Mouse (Mus musculus): ENCODE data around the gene Utp3. TPM values are rescaled to one million over a fixed set of nuclear protein-coding genes. Genes with fewer than 3 reads are reported as not detected.

Gene Utp3
- total and polyA plus RNA-seq, 2 experiments from 2014 or later: 12.8 to 55.1 TPM

DNA sequence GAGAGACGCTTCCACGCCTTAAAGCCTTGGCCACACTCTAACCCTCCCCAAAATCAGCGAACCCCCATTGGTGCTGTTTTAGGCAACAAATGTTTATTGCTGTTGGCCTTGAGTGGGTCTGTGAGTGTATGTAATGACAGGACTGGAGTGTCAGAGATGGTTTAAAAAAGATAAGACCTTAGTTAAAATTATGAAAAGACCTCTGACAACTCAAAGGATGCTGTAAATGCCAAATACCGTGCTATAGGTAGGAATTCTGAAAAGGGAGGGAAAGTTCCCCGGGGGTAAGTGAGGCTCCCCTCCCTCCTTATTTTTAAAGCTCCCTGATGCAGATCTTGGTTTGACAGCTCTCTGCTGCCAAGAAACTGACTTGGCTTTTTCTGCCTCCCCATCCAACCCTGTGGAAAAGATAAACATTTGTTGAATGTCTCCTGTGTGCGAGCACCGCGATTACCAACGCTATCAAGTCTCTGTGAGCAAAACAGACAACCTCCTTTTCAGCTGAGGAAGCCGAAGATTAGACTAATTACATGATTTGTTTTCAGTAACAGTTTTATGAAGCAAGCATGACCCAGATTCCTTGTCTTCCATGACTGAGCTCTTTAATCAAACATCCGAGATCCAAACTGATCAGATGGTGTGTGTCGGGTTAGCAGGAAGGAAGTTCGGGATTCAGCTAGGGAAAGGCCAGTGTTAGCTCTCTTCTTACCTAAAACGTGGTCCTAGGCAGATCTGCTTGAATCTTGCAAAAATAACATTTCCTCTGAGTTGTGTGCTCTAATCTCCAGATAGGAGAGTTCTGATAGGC lies 12.0 kb downstream of the Utp3 start:
- H3K9ac ChIP-seq (replicated peaks; ENCODE audit: low read length, poor library complexity, severe bottlenecking): peak overlapping the region; percentile 84
- H3K9me3 ChIP-seq (ENCODE audit: low read length): no peaks in the 10 kb centered on the region
- H3K4me2 ChIP-seq (ENCODE audit: low read depth, low read length, poor library complexity, severe bottlenecking): peak overlapping the region; percentile 66
- no peaks in the 10 kb centered on the region for H3K36me3 ChIP-seq (ENCODE audit: insufficient read depth, low read length)
- H3K4me3 ChIP-seq (ENCODE audit: low read depth, low read length): peak overlapping the region; percentile 88
- peak overlapping the region; percentile 74 for H3K27ac ChIP-seq (ENCODE audit: low read depth, low read length)
- ATAC-seq (ENCODE audit: low FRiP score) (no peak; the same call in 1 of the 2 replicates), DNase-seq (ENCODE audit: low spot score) (no peak)
- TF ChIP-seq CTCF (IDR thresholded peaks at IDR 0.05): no peak
- WGBS: 2% methylated on average over 14 of the region's 14 CpGs
- no peaks in the 10 kb centered on the region for H3K27me3 ChIP-seq (ENCODE audit: insufficient read depth, low read length)
- H3K4me1 ChIP-seq (ENCODE audit: insufficient read depth, low read length): no peaks in the 10 kb centered on the region

DNA sequence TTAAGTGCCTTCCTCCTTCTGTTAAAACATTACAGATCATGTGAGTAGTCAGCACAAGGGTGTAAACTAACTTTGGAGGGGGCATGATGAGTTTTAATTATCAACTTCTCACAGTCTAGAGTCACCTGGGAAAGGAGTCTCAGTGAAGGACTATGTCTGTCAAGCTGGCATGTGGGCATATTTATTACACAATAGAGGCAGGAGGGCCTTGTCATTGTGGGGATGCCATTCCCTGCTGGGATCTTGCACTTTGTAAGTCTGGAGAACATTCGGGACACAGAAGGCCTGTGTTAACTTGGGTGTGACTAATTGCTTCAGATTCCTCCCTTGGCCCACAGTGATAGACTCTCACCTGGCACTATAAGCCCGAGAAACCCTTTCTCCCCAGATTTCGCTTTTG lies 15.3 kb downstream of the Utp3 start:
- ATAC-seq (ENCODE audit: low FRiP score) (no peak), DNase-seq (ENCODE audit: low spot score) (no peak)
- no peak overlapping the region for H3K4me3 ChIP-seq (ENCODE audit: low read depth, low read length)
- H3K4me1 ChIP-seq (ENCODE audit: insufficient read depth, low read length): no peaks in the 10 kb centered on the region
- no peak overlapping the region for H3K4me2 ChIP-seq (ENCODE audit: low read depth, low read length, poor library complexity, severe bottlenecking)
- no peaks in the 10 kb centered on the region for H3K36me3 ChIP-seq (ENCODE audit: insufficient read depth, low read length)
- no peak overlapping the region for H3K27ac ChIP-seq (ENCODE audit: low read depth, low read length)
- no peak for TF ChIP-seq CTCF (IDR thresholded peaks at IDR 0.05)
- no peaks in the 10 kb centered on the region for H3K9me3 ChIP-seq (ENCODE audit: low read length)
- 65% methylated on average over 3 of the region's 3 CpGs for WGBS
- no peaks in the 10 kb centered on the region for H3K27me3 ChIP-seq (ENCODE audit: insufficient read depth, low read length)
- no peak overlapping the region for H3K9ac ChIP-seq (replicated peaks; ENCODE audit: low read length, poor library complexity, severe bottlenecking)

DNA sequence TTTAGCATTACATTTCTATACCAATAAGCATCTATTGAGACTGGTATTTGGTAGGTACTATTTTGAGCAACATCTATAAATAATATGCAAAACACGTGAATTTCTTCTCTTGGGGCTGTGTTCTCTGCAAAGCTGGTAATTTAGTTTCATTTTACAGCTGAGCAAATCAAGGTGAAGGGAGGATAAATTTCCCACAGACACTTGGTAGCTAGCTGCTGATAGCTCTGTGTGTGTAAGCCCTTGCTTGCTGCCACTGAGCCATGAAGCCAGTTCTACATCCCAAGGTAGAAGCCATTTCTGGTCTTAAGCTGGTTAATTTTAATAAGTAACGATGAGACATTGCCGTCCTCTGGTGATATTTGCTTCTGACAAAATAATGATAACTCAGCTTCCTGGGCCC lies 20.6 kb downstream of the Utp3 start:
- no peak for TF ChIP-seq CTCF (IDR thresholded peaks at IDR 0.05)
- Histone ChIP-seq H3K9ac (replicated peaks; ENCODE audit: low read length, poor library complexity, severe bottlenecking) (no peak overlapping the region), H3K36me3 (ENCODE audit: insufficient read depth, low read length) (no peaks in the 10 kb centered on the region), H3K4me2 (ENCODE audit: low read depth, low read length, poor library complexity, severe bottlenecking) (no peak overlapping the region), H3K4me3 (ENCODE audit: low read depth, low read length) (no peak overlapping the region), H3K9me3 (ENCODE audit: low read length) (no peaks in the 10 kb centered on the region), H3K27me3 (ENCODE audit: insufficient read depth, low read length) (no peaks in the 10 kb centered on the region), H3K4me1 (ENCODE audit: insufficient read depth, low read length) (no peaks in the 10 kb centered on the region), H3K27ac (ENCODE audit: low read depth, low read length) (no peak overlapping the region)
- 88% methylated on average over 3 of the region's 3 CpGs for whole genome bisulfite sequencing
- ATAC-seq (ENCODE audit: low FRiP score) (no peak), DNase-seq (ENCODE audit: low spot score) (no peak)

DNA sequence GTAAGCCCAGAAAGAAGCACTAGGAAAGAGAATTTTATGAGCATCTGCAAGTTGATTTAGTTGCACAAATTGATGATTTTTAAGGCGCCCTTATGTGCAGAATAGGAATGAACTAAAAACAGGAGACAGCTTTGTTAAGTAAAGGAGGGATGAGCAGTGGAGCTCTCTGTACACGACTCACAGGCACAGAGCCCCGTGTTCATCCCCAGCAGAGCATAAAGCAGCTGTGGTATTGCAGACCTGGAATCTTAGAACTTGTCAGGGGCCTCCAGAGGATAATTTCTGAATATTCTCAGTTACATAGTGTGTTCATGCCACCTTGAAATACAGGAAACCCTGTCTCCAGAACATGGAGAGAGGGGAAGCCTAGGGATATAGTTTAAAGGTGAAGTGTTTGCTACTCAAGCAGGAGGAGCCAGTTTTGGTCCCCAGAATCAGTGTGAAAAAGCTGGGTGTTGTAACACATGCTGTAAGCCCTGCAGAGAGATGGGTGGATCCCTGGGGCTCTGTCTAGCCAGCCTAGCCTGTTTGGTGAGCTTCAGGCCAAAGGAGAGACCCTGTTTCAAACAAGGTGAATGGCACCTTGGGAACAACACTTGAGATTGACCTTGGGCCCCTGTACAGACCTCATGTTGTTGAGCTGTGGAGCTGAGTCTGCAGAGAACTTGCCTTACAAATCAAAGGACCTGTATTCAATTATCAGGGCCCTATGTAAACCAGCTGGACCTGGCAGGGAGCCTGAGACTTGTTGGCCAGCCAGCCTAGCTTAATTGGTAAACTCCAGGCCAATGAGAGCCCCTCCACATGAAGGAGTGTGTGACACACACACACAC lies 21.5 kb downstream of the Utp3 start:
- no peak for TF ChIP-seq CTCF (IDR thresholded peaks at IDR 0.05)
- DNase-seq (ENCODE audit: low spot score): no peak
- WGBS: 68% methylated on average over 3 of the region's 3 CpGs
- Histone ChIP-seq H3K4me2 (ENCODE audit: low read depth, low read length, poor library complexity, severe bottlenecking) (no peak overlapping the region), H3K4me1 (ENCODE audit: insufficient read depth, low read length) (no peaks in the 10 kb centered on the region), H3K27ac (ENCODE audit: low read depth, low read length) (no peak overlapping the region), H3K4me3 (ENCODE audit: low read depth, low read length) (no peak overlapping the region), H3K9ac (replicated peaks; ENCODE audit: low read length, poor library complexity, severe bottlenecking) (no peak overlapping the region), H3K27me3 (ENCODE audit: insufficient read depth, low read length) (no peaks in the 10 kb centered on the region), H3K9me3 (ENCODE audit: low read length) (no peaks in the 10 kb centered on the region), H3K36me3 (ENCODE audit: insufficient read depth, low read length) (no peaks in the 10 kb centered on the region)
- ATAC-seq (ENCODE audit: low FRiP score): no peak

DNA sequence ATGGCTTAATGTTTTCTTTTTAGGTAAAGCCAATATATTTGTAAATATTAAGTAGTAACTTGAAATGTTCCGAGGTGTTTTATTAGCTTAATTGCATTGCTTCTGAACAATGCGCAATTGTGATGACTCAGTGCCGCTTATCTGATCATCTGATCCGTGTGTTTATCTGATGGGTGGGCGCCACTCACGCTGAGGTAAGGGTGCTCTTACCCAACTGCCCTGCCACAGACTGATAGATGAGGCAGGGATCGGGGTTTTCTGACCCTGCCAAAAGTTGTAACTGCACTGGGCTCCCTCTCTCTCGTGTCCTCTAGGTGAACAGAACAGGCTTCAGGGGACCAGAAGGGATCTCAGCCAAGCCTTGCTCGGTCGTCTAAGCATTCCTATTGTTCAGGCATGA lies 26.4 kb downstream of the Utp3 start:
- Histone ChIP-seq H3K36me3 (ENCODE audit: insufficient read depth, low read length) (no peaks in the 10 kb centered on the region), H3K4me1 (ENCODE audit: insufficient read depth, low read length) (no peaks in the 10 kb centered on the region), H3K9ac (replicated peaks; ENCODE audit: low read length, poor library complexity, severe bottlenecking) (no peak overlapping the region), H3K9me3 (ENCODE audit: low read length) (no peaks in the 10 kb centered on the region), H3K4me3 (ENCODE audit: low read depth, low read length) (no peak overlapping the region), H3K4me2 (ENCODE audit: low read depth, low read length, poor library complexity, severe bottlenecking) (no peak overlapping the region), H3K27ac (ENCODE audit: low read depth, low read length) (no peak overlapping the region), H3K27me3 (ENCODE audit: insufficient read depth, low read length) (no peaks in the 10 kb centered on the region)
- ATAC-seq (ENCODE audit: low FRiP score) (no peak), DNase-seq (ENCODE audit: low spot score) (no peak)
- 82% methylated on average over 10 of the region's 10 CpGs for WGBS
- TF ChIP-seq CTCF (IDR thresholded peaks at IDR 0.05): no peak

DNA sequence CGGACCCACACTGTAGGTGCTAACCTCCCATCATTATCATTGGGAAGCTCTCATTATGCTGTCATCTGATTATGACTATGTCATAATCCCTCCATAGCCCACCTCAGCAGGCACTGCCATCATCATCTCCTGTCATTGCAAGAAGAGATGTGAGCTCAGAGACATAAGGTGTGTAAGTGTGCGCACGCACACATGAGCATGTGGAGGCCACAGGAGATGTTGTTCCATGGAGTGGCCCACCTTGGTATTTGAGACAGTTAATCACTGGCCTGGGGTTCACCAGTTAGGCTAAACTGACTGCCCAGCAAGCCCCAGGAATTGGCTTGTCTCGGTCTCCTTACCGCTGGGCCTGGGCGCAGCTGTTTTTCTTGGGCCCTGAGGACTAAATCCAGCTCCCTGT lies 27.1 kb downstream of the Utp3 start:
- Histone ChIP-seq H3K36me3 (ENCODE audit: insufficient read depth, low read length) (no peaks in the 10 kb centered on the region), H3K4me3 (ENCODE audit: low read depth, low read length) (no peak overlapping the region), H3K4me1 (ENCODE audit: insufficient read depth, low read length) (peaks cover 2% of the 10 kb centered on the region), H3K27me3 (ENCODE audit: insufficient read depth, low read length) (no peaks in the 10 kb centered on the region), H3K9ac (replicated peaks; ENCODE audit: low read length, poor library complexity, severe bottlenecking) (no peak overlapping the region), H3K27ac (ENCODE audit: low read depth, low read length) (no peak overlapping the region), H3K9me3 (ENCODE audit: low read length) (no peaks in the 10 kb centered on the region), H3K4me2 (ENCODE audit: low read depth, low read length, poor library complexity, severe bottlenecking) (no peak overlapping the region)
- WGBS: 92% methylated on average over 6 of the region's 6 CpGs
- TF ChIP-seq CTCF (IDR thresholded peaks at IDR 0.05): no peak
- ATAC-seq (ENCODE audit: low FRiP score) (no peak), DNase-seq (ENCODE audit: low spot score) (no peak)

Data from midbrain, postnatal 0 days (tissue).